Mouse (Mus musculus): Measurements from ENCODE around the gene Hist1h4b.
"Not testable (repeated sequence)": the region's sequence is repeated elsewhere in the genome, so short reads cannot be mapped to it uniquely, and the experiment has no call there.

Gene Hist1h4b

GRCm38 (mm10) chr13:23759251-23759771 lies 2.5 kb downstream of the Hist1h4b start:
- DNase-seq = no peak

DNA sequence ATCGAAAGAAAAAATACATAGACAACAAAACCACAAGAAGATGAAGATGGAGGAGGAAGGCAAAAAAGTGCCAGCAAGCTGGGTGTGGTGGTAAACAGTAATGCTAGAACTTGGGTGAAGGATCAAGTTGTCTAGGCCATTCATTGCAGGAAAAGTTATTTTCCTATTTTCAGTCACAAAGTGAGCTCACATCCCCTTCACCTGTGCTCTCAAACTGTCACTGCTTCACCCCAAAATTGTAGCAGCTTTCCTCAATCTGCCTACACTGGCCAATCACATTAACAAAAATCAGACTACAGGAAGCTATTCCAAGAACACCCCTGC lies 3.1 kb downstream of the Hist1h4b start:
- no peak for DNase-seq

DNA sequence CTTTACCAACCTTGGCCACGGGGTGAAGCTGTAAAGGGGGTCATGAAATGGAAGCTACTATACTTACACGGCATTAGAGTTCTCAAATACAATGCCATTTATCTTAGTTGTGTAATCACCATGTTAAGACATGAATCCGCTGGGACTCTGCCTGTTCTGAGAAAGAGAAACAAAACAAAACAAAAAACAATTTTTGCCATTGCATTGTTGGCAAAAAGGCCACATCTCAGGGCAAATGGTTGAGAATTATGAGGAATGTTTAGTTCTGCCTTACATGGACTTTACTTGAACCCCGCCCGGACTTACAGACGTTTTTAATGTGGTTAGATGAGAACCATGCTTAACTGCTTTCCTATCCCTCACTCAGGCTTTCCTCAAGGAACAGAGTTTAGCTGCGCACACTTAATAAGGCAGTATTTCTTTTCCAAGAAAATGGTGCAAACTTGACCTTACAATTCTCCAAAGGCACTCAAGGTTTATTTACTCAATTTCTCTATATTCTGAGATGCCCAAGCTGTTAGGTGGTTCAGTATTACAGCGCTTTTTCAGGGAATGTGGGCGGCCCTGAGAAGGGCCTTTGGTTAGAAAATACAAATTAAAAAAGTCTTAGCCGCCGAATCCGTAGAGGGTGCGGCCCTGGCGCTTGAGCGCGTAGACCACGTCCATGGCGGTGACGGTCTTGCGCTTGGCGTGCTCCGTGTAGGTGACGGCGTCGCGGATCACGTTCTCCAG lies 3.6 kb downstream of the Hist1h4b start:
- DNase-seq = no peak

DNA sequence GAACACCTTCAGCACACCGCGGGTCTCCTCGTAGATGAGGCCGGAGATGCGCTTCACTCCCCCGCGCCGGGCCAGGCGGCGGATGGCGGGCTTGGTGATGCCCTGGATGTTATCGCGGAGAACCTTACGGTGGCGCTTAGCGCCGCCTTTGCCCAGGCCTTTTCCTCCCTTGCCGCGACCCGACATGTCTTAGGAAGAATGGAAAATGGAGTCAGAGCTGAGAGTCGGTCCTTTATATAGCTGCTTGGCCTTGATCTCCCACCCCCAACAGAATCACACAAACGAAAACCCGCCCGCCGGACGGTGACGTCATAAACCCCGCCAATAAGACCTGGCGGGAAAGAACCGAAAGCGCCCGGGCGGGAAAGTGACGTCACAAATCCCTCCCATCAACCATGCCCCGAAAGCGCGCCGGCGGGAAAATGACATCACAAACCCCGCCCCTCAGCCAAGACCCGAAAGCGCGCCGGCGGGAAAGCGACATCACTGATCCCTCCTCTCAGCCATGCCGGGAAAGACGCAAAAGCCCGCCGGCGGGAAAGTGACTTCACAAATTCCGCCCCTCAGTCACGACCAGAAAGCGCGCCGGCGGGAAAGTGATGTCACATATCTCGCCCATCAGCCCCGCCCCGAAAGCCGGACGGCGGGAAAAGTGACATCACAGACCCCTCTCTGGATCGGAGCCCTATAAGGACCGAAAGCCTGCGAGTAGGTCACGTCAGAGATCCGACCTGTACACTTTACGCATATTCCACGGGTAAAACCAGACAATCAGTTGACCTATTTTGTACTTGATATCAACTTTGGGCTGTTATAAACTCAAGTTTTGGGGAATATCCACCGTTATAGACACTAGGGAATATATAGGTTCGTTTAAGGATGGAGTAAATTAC lies 4.4 kb downstream of the Hist1h4b start, which contains the start of gene Hist1h4a:
Gene Hist1h4a, minus strand, starts transcription at position 259 of the 893 bp plus-strand sequence.
- peak; percentile 95 to 96 for DNase-seq

DNA sequence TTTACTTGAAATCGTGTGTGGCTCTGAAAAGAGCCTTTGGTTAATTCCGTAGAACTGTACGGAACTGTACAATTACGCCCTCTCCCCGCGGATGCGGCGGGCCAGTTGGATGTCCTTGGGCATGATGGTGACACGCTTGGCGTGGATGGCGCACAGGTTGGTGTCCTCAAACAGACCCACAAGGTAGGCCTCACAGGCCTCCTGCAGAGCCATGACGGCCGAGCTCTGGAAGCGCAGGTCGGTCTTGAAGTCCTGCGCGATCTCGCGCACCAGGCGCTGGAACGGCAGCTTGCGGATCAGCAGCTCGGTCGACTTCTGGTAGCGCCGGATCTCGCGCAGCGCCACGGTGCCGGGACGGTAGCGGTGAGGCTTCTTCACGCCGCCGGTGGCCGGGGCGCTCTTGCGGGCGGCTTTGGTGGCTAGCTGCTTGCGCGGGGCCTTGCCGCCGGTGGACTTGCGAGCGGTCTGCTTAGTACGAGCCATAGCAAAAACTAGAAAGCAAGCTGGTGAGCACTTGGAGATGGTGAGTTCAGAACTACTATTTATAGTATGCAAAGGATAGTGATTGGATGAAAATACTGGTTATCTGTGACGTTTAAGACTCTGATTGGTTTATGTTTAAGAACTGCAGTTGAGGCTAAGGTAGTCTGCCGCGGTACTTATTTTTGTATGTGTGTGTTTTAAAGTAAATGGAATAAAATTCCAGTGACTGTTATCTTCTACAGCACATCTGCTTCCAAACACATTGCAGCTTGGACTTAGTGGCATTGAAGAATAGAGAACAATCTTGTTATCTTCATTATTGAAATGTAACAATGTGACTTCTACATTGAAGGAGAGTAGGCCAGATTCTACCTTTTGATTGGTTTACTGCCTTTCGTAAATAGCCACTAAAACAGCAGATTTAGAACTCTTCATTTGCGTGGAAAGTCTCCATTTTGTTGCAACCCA lies 5.3 kb downstream of the Hist1h4b start, which contains the start of gene Hist1h3a:
Gene Hist1h3a, minus strand, starts transcription at position 516 of the 951 bp plus-strand sequence.
- peak; percentile 43 to 58 for DNase-seq

- DNase-seq = no peak
Observed at GRCm38 (mm10) chr13:23763242-23763585, 6.4 kb downstream of the Hist1h4b start.

DNA sequence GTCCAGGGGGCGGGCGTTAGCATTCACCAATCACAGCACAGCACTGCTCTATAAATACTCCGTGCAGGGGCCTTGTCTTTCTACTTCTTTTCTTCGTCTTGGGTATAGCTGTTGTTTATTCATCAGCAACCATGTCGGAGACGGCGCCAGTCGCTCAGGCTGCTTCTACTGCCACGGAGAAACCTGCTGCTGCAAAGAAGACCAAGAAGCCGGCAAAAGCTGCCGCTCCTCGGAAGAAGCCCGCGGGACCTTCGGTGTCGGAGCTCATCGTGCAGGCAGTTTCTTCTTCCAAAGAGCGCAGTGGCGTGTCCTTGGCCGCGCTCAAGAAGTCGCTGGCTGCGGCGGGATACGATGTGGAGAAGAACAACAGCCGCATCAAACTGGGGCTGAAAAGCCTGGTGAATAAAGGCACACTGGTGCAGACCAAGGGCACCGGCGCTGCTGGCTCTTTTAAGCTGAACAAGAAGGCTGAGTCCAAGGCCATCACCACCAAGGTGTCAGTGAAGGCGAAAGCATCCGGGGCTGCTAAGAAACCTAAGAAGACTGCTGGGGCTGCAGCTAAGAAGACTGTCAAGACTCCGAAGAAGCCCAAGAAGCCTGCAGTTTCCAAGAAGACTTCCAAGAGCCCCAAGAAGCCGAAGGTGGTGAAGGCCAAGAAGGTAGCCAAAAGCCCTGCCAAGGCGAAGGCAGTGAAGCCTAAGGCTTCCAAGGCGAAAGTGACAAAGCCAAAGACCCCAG lies 6.9 kb downstream of the Hist1h4b start, which contains the start of gene Hist1h1a:
Gene Hist1h1a, plus strand, starts transcription at position 81 of the 738 bp plus-strand sequence.
- DNase-seq = peak; percentile 77 to 81

GRCm38 (mm10) chr13:23764324-23765171 lies 7.7 kb downstream of the Hist1h4b start:
- DNase-seq = no peak

GRCm38 (mm10) chr13:23765172-23765513 lies 8.3 kb downstream of the Hist1h4b start:
- no peak for DNase-seq

DNA sequence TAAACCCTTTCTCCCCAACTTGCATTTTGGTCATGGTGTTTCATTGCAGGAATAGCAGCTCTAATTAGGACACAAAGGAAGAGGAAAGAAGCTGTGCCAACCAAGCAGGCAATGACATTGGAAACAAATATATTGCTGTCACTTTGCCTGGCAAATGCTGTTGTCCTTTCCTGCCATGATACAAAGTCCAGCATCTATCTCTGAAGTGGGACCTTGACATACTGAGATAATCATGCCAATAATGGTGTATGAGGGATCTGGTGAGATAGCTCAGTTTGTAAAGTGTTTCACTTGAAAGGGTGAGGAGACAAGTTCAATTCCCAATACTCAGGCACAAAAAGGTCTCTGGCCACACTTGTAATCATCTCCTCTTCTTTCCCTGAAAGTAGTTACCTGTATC lies 10.0 kb downstream of the Hist1h4b start:
- DNase-seq = no peak

DNA sequence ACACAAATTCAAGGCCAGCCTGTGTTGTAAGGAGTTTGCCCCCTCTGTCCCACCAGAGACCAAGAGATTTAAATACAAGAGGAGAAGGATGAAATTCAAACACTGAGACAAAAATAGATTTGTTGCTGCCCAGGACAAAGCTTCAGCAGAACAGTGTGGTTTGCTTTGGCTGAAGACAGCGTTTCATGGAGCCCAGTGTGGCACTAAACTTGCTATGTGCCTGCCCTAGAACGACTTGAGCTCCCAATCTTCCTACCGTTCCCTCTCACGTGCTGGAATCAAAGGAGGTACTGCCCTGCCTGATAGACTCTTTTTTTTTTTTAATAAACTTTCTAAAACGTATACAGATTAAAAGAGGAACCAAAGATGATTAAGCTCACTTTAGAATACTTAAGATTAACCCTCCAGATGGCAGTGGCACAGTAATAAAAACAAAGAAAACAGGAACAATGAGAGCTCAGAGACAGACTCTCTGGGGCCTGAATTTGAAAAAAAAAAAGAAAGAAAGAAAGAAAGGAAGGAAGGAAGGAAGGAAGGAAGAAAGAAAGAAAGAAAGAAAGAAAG lies 12.1 kb downstream of the Hist1h4b start:
- DNase-seq = no peak

DNA sequence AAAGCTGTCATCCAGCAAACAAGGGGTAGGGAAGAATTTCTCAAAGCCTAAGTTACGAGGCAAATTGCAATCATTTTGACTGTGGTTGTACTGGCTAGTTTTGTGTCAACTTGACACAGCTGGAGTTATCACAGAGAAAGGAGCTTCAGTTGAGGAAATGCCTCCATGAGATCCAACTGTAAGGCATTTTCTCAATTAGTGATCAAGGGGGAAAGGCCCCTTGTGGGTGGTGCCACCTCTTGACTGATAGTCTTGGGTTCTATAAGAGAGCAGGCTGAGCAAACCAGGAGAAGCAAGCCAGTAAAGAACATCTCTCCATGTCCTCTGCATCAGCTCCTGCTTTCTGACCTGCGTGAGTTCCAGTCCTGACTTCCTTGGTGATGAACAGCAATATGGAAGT lies 12.8 kb downstream of the Hist1h4b start, which contains the start of gene Trim38:
Gene Trim38, plus strand, starts transcription at position 301 of the 400 bp plus-strand sequence.
- DNase-seq = not testable (repeated sequence)

DNA sequence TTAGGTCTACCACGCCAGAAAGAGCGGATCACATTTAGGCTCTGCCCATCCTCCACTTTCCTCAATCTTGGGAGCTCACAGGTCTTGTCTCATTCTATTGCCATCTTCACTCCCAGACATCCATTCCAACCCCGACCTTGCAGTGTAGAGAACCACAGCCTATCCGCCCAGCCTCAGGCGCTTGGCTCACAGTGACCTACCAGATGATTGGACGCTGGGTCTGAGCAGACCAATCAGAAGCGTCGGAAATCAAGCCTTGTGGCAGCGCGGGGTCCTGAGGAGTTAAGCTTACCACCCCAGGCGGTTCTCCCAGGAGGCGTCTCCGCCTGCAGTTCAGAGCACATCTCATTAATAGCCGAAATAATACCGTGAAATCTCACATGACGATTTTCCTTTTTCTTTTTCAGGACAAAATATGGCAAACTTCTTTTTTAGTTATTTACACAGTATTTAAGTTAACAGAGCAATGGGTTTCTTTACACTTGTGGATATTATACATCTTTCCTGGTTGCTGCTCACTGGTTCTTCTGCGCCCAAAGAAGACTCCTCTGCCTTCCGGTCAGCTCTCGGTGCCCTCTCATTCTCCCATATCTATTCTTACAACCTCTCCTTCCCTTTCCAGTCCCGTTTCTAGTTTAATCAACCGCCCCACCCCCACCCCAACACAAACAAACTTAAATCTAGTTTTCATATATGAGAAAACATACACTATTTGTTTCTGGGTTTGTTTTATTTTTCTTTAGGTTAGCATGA lies 15.9 kb downstream of the Hist1h4b start:
- DNase-seq = no peak

GRCm38 (mm10) chr13:23778339-23778738 lies 21.5 kb downstream of the Hist1h4b start:
- no peak for DNase-seq

GRCm38 (mm10) chr13:23779025-23779424 lies 22.2 kb downstream of the Hist1h4b start:
- no peak for DNase-seq

GRCm38 (mm10) chr13:23792520-23792919 lies 35.7 kb downstream of the Hist1h4b start:
- DNase-seq = peak in 1 of 2 experiments; percentile 19

DNA sequence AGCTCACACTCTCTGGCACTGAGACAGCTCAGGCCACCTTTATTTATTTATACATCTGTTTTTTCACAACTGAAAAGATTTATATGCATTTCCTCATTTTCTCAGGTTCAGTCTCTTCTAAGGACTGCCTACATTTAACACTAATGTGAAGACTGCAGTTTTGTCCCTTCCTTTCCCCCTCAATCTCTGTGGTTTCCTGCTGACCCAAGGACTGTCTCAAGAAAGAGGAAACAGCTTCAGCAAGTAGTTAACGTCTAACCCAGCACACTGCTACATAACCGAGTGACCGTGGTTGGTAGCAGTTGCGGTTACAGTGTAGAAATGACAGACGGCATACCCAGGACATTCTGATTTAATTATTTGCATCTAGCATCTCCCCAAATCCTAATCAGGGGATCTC lies 42.6 kb downstream of the Hist1h4b start:
- no peak for DNase-seq

- DNase-seq = no peak
Observed at GRCm38 (mm10) chr13:23804532-23804931, 47.7 kb downstream of the Hist1h4b start.

DNA sequence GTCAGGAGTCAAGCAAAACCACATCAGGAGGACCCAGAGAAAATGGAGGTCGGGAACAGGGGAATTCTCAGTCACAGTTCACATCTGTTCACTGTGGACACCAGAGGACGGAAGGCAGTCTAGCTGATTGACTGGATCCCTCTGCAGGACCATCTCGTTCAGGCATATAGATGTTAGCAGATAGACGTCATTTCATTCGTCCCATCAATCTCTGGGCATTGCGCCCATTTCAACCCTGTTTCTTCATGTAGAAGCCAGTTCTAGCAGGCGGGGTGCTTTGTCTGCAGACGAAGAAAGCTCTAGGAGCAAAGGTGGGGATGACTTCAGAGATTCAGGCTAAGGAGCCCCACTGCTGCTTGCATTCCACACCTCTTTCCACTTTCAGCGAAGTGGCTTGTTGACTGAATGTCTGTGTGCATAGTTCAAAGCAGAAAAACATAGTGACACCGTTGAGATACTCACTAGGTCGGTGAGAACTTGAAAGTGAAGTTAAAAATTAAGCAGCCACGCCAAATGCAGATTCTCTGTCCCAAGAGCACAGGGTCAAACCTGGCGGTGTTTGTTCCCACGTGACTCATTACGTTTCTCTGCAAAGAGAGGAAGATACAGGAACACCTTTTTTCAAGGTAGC lies 49.7 kb downstream of the Hist1h4b start, which contains the start of gene Slc17a2:
Gene Slc17a2, plus strand, starts transcription at position 572 of the 631 bp plus-strand sequence.
- no peak for DNase-seq
